Mouse (Mus musculus): ENCODE measurements at regions not wholly inside any gene's neighbourhood (a gene's known extent, or its start where the extent isn't known, plus 50 kb on each side); places are given as distances from the start of the nearest gene placed in this dataset.

GRCm38 (mm10) chr2:74956556-74956955 lies 131.0 kb downstream of the Mtx2 start:
- H3K9ac ChIP-seq (ENCODE audit: low read depth, poor library complexity, severe bottlenecking): no peak overlapping the region
- TF ChIP-seq POLR2A (IDR thresholded peaks at IDR 0.05; ENCODE audit: insufficient read depth, low read length): no peak
- no peak for TF ChIP-seq EP300 (IDR thresholded peaks at IDR 0.05; ENCODE audit: insufficient read depth, low read depth, low read length)
- TF ChIP-seq CTCF (IDR thresholded peaks at IDR 0.05; ENCODE audit: low read depth, low read length): no peak
- no peaks in the 10 kb centered on the region for H3K9me3 ChIP-seq (replicated peaks; ENCODE audit: control insufficient read depth, insufficient read depth, low read length, poor library complexity, severe bottlenecking)
- no peak overlapping the region for H3K4me3 ChIP-seq (ENCODE audit: low read depth, low read length)
- no peaks in the 10 kb centered on the region for H3K27me3 ChIP-seq (ENCODE audit: control insufficient read depth, insufficient read depth, low read length, poor library complexity, severe bottlenecking)
- H3K36me3 ChIP-seq (ENCODE audit: control insufficient read depth, insufficient read depth, low read length, poor library complexity, severe bottlenecking): no peaks in the 10 kb centered on the region
- no peak overlapping the region for H3K27ac ChIP-seq (ENCODE audit: insufficient read depth, low read length)
- H3K4me1 ChIP-seq (ENCODE audit: control insufficient read depth, insufficient read depth, low read length): no peaks in the 10 kb centered on the region

GRCm38 (mm10) chr2:74959936-74960335 lies 134.3 kb downstream of the Mtx2 start:
- no peak overlapping the region for H3K9ac ChIP-seq (ENCODE audit: low read depth, poor library complexity, severe bottlenecking)
- H3K27ac ChIP-seq (ENCODE audit: insufficient read depth, low read length): no peak overlapping the region
- H3K9me3 ChIP-seq (replicated peaks; ENCODE audit: control insufficient read depth, insufficient read depth, low read length, poor library complexity, severe bottlenecking): no peaks in the 10 kb centered on the region
- no peaks in the 10 kb centered on the region for H3K27me3 ChIP-seq (ENCODE audit: control insufficient read depth, insufficient read depth, low read length, poor library complexity, severe bottlenecking)
- H3K4me1 ChIP-seq (ENCODE audit: control insufficient read depth, insufficient read depth, low read length): no peaks in the 10 kb centered on the region
- H3K36me3 ChIP-seq (ENCODE audit: control insufficient read depth, insufficient read depth, low read length, poor library complexity, severe bottlenecking): no peaks in the 10 kb centered on the region
- TF ChIP-seq POLR2A (IDR thresholded peaks at IDR 0.05; ENCODE audit: insufficient read depth, low read length) (no peak), CTCF (IDR thresholded peaks at IDR 0.05; ENCODE audit: low read depth, low read length) (no peak), EP300 (IDR thresholded peaks at IDR 0.05; ENCODE audit: insufficient read depth, low read depth, low read length) (no peak)
- no peak overlapping the region for H3K4me3 ChIP-seq (ENCODE audit: low read depth, low read length)

- Histone ChIP-seq H3K9me3 (replicated peaks; ENCODE audit: control insufficient read depth, insufficient read depth, low read length, poor library complexity, severe bottlenecking) (no peaks in the 10 kb centered on the region), H3K36me3 (ENCODE audit: control insufficient read depth, insufficient read depth, low read length, poor library complexity, severe bottlenecking) (no peaks in the 10 kb centered on the region), H3K27me3 (ENCODE audit: control insufficient read depth, insufficient read depth, low read length, poor library complexity, severe bottlenecking) (no peaks in the 10 kb centered on the region), H3K4me3 (ENCODE audit: low read depth, low read length) (no peak overlapping the region), H3K27ac (ENCODE audit: insufficient read depth, low read length) (no peak overlapping the region), H3K9ac (ENCODE audit: low read depth, poor library complexity, severe bottlenecking) (no peak overlapping the region), H3K4me1 (ENCODE audit: control insufficient read depth, insufficient read depth, low read length) (no peaks in the 10 kb centered on the region)
- no peak for TF ChIP-seq CTCF (IDR thresholded peaks at IDR 0.05; ENCODE audit: low read depth, low read length)
- TF ChIP-seq EP300 (IDR thresholded peaks at IDR 0.05; ENCODE audit: insufficient read depth, low read depth, low read length): no peak
- TF ChIP-seq POLR2A (IDR thresholded peaks at IDR 0.05; ENCODE audit: insufficient read depth, low read length): no peak
Observed at GRCm38 (mm10) chr2:74962416-74962815, 136.8 kb downstream of the Mtx2 start.

GRCm38 (mm10) chr2:74964360-74964759 lies 138.8 kb downstream of the Mtx2 start:
- Histone ChIP-seq H3K27me3 (ENCODE audit: control insufficient read depth, insufficient read depth, low read length, poor library complexity, severe bottlenecking) (no peaks in the 10 kb centered on the region), H3K27ac (ENCODE audit: insufficient read depth, low read length) (no peak overlapping the region), H3K4me1 (ENCODE audit: control insufficient read depth, insufficient read depth, low read length) (no peaks in the 10 kb centered on the region), H3K9me3 (replicated peaks; ENCODE audit: control insufficient read depth, insufficient read depth, low read length, poor library complexity, severe bottlenecking) (no peaks in the 10 kb centered on the region), H3K9ac (ENCODE audit: low read depth, poor library complexity, severe bottlenecking) (no peak overlapping the region), H3K4me3 (ENCODE audit: low read depth, low read length) (no peak overlapping the region), H3K36me3 (ENCODE audit: control insufficient read depth, insufficient read depth, low read length, poor library complexity, severe bottlenecking) (no peaks in the 10 kb centered on the region)
- TF ChIP-seq CTCF (IDR thresholded peaks at IDR 0.05; ENCODE audit: low read depth, low read length) (peak; percentile 74), EP300 (IDR thresholded peaks at IDR 0.05; ENCODE audit: insufficient read depth, low read depth, low read length) (no peak)

GRCm38 (mm10) chr2:74964980-74965379 lies 139.4 kb downstream of the Mtx2 start:
- Histone ChIP-seq H3K27me3 (ENCODE audit: control insufficient read depth, insufficient read depth, low read length, poor library complexity, severe bottlenecking) (no peaks in the 10 kb centered on the region), H3K4me1 (ENCODE audit: control insufficient read depth, insufficient read depth, low read length) (no peaks in the 10 kb centered on the region), H3K27ac (ENCODE audit: insufficient read depth, low read length) (no peak overlapping the region), H3K9ac (ENCODE audit: low read depth, poor library complexity, severe bottlenecking) (no peak overlapping the region), H3K36me3 (ENCODE audit: control insufficient read depth, insufficient read depth, low read length, poor library complexity, severe bottlenecking) (no peaks in the 10 kb centered on the region), H3K9me3 (replicated peaks; ENCODE audit: control insufficient read depth, insufficient read depth, low read length, poor library complexity, severe bottlenecking) (no peaks in the 10 kb centered on the region), H3K4me3 (ENCODE audit: low read depth, low read length) (no peak overlapping the region)
- no peak for TF ChIP-seq CTCF (IDR thresholded peaks at IDR 0.05; ENCODE audit: low read depth, low read length)
- TF ChIP-seq EP300 (IDR thresholded peaks at IDR 0.05; ENCODE audit: insufficient read depth, low read depth, low read length): no peak
- no peak for TF ChIP-seq POLR2A (IDR thresholded peaks at IDR 0.05; ENCODE audit: insufficient read depth, low read length)

- TF ChIP-seq CTCF (IDR thresholded peaks at IDR 0.05; ENCODE audit: low read depth, low read length) (no peak), EP300 (IDR thresholded peaks at IDR 0.05; ENCODE audit: insufficient read depth, low read depth, low read length) (no peak), POLR2A (IDR thresholded peaks at IDR 0.05; ENCODE audit: insufficient read depth, low read length) (no peak)
- no peaks in the 10 kb centered on the region for H3K27me3 ChIP-seq (ENCODE audit: control insufficient read depth, insufficient read depth, low read length, poor library complexity, severe bottlenecking)
- no peaks in the 10 kb centered on the region for H3K9me3 ChIP-seq (replicated peaks; ENCODE audit: control insufficient read depth, insufficient read depth, low read length, poor library complexity, severe bottlenecking)
- no peaks in the 10 kb centered on the region for H3K36me3 ChIP-seq (ENCODE audit: control insufficient read depth, insufficient read depth, low read length, poor library complexity, severe bottlenecking)
- no peak overlapping the region for H3K9ac ChIP-seq (ENCODE audit: low read depth, poor library complexity, severe bottlenecking)
- no peak overlapping the region for H3K4me3 ChIP-seq (ENCODE audit: low read depth, low read length)
- H3K4me1 ChIP-seq (ENCODE audit: control insufficient read depth, insufficient read depth, low read length): no peaks in the 10 kb centered on the region
- no peak overlapping the region for H3K27ac ChIP-seq (ENCODE audit: insufficient read depth, low read length)
Observed at GRCm38 (mm10) chr2:74965384-74966060, 139.9 kb downstream of the Mtx2 start.
